9 mouse cellular contexts compared by ENCODE assay signal in the genomic region with DNA sequence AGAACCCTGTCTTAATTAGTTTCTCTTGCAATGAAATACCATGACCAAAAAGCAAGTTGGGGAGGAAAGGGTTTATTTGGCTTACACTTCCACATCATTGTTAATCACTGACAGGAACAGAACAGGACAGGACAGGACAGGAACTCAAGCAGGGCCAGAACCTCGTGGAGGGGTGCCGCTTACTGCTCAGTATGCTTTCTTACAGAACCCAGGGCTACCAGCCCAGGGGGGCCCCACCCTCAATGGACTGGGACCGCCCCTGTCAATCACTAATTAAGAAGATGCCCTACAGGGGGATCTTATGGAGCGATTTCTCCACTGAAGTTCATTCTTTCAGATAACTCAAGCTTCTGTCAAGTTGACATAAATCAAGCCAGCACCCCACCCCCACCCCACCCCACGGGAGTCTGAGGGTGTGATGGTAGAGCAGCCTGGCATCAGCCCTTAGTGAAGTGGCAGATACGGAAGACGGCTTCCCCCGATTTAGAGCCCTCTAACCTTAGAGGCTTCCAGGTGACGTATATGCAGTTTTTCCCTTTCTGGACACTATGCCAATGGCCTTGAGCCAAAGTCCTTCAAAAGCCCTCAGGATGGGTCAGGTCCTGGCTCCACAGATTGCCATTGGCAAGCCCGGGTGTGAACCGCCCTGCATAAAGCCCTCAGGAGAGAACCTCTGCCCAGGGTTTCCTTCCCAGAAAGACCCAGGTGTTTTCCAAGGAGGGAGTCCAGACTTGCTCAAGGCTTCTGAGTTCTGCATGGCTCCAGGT. TPM values are rescaled to one million over a fixed set of nuclear protein-coding genes. Genes with fewer than 3 reads are reported as not detected.
DNase-seq lines count a peak whose midpoint lies in the region; ATAC-seq and TF ChIP-seq lines count a peak whose summit lies in the region.
"Had no signal": no experiment of that assay in that cellular context is flagged by ENCODE, and none has a peak within 500 bp of the region (broad histone marks: within the 10 kb centered on the region; RNA-seq: fewer than 3 reads in every experiment).

No protein-coding gene starts in this region.

- peaks cover 2% of the 10 kb centered on the region; the same call in 1 of the 2 replicates for H3K36me3 ChIP-seq in neural tube, embryonic 11.5 days (ENCODE audit: control insufficient read depth, insufficient read depth, low read length)
- H3K36me3 ChIP-seq in hindbrain, postnatal 0 days (ENCODE audit: insufficient read depth, low read length) = peaks cover 9% of the 10 kb centered on the region; the same call in 1 of the 2 replicates
- peaks cover 12% of the 10 kb centered on the region for H3K36me3 ChIP-seq in liver, embryonic 14.5 days (replicated peaks; ENCODE audit: control insufficient read depth, insufficient read depth, low read depth)
- peaks cover 26% of the 10 kb centered on the region for H3K36me3 ChIP-seq in neural tube, embryonic 15.5 days

- H3K4me3 ChIP-seq in neural tube, embryonic 11.5 days (ENCODE audit: low read depth, low read length) = peak overlapping the region; percentile 71; the same call in 1 of the 2 replicates
- peak overlapping the region; percentile 75 for H3K4me3 ChIP-seq in hindbrain, postnatal 0 days (ENCODE audit: low read length)
- H3K4me3 ChIP-seq in liver, embryonic 14.5 days (ENCODE audit: insufficient read depth in 1 of 2, low read depth in 2 of 2, low read length in 2 of 2) = no peak overlapping the region; a peak in 1 of 4 replicates
- peak overlapping the region; percentile 82 for H3K4me3 ChIP-seq in neural tube, embryonic 15.5 days (replicated peaks)

- H3K27ac ChIP-seq in neural tube, embryonic 11.5 days (ENCODE audit: low read depth, low read length) = peak overlapping the region; percentile 100
- peak overlapping the region; percentile 99 for H3K27ac ChIP-seq in hindbrain, postnatal 0 days
- H3K27ac ChIP-seq in liver, embryonic 14.5 days = no peak overlapping the region
- H3K27ac ChIP-seq in neural tube, embryonic 15.5 days (replicated peaks) = peak overlapping the region; percentile 97

- WGBS in neural tube, embryonic 11.5 days = 18% methylated on average over 11 of the region's 11 CpGs
- WGBS in hindbrain, postnatal 0 days = 18% methylated on average over 11 of the region's 11 CpGs
- 30% methylated on average over 11 of the region's 11 CpGs for WGBS in liver, embryonic 14.5 days (ENCODE audit: insufficient replicate concordance)
- WGBS in neural tube, embryonic 15.5 days = 9% methylated on average over 11 of the region's 11 CpGs

- peak overlapping the region; percentile 92 for H3K4me2 ChIP-seq in neural tube, embryonic 11.5 days (ENCODE audit: low read depth)
- peak overlapping the region; percentile 70 for H3K4me2 ChIP-seq in hindbrain, postnatal 0 days (ENCODE audit: low read depth, low read length)
- H3K4me2 ChIP-seq in liver, embryonic 14.5 days (ENCODE audit: low read depth) = peak overlapping the region; percentile 58
- peak overlapping the region; percentile 71 for H3K4me2 ChIP-seq in neural tube, embryonic 15.5 days

- TF ChIP-seq EP300 in liver, embryonic 14.5 days (IDR thresholded peaks at IDR 0.05; ENCODE audit: low read depth) = no peak

- H3K4me1 ChIP-seq in neural tube, embryonic 11.5 days (ENCODE audit: control insufficient read depth, insufficient read depth, low read length) = peaks cover 30% of the 10 kb centered on the region
- peaks cover 14% of the 10 kb centered on the region; the same call in 1 of the 2 replicates for H3K4me1 ChIP-seq in hindbrain, postnatal 0 days (ENCODE audit: insufficient read depth, low read length)
- H3K4me1 ChIP-seq in liver, embryonic 14.5 days (replicated peaks; ENCODE audit: control insufficient read depth in 2 of 2, insufficient read depth in 2 of 2, low read length in 1 of 2) = peaks cover 0 to 14% of the 10 kb centered on the region in 2 experiments; a peak in 2 of 4 replicates
- H3K4me1 ChIP-seq in neural tube, embryonic 15.5 days = peaks cover 45% of the 10 kb centered on the region

- DNase-seq in neural tube, embryonic 11.5 days (ENCODE audit: low spot score) = no peak
- DNase-seq in neural tube, embryonic 10.5 days (ENCODE audit: extremely low spot score, low spot score) = no peak
- DNase-seq in hindbrain, postnatal 0 days (ENCODE audit: low spot score) = peak; percentile 47
- no peak for DNase-seq in liver, embryonic 14.5 days (ENCODE audit: low read depth in 3 of 3, low spot score in 3 of 3)
- no peak for DNase-seq in spleen, postnatal 10 days (ENCODE audit: low spot score in 2 of 2)
- DNase-seq in left cerebral cortex, adult 8-10 months (ENCODE audit: low spot score in 2 of 2) = no peak
- no peak for DNase-seq in thymus, postnatal 14 days

- peak overlapping the region; percentile 96 for H3K9ac ChIP-seq in neural tube, embryonic 11.5 days (ENCODE audit: low read length)
- H3K9ac ChIP-seq in hindbrain, postnatal 0 days (replicated peaks; ENCODE audit: low read length) = no peak overlapping the region
- H3K9ac ChIP-seq in liver, embryonic 14.5 days (replicated peaks) = no peak overlapping the region
- peak overlapping the region; percentile 79 for H3K9ac ChIP-seq in neural tube, embryonic 15.5 days (replicated peaks)

- TF ChIP-seq CTCF in hindbrain, postnatal 0 days (IDR thresholded peaks at IDR 0.05; ENCODE audit: low read depth) = no peak
- TF ChIP-seq CTCF in liver, embryonic 14.5 days (IDR thresholded peaks at IDR 0.05; ENCODE audit: low read depth) = no peak

- no peaks in the 10 kb centered on the region for H3K9me3 ChIP-seq in neural tube, embryonic 11.5 days (ENCODE audit: control insufficient read depth, low read length)
- H3K9me3 ChIP-seq in hindbrain, postnatal 0 days (ENCODE audit: low read length) = no peaks in the 10 kb centered on the region
- no peaks in the 10 kb centered on the region for H3K9me3 ChIP-seq in liver, embryonic 14.5 days (ENCODE audit: control insufficient read depth, low read length)
- H3K9me3 ChIP-seq in neural tube, embryonic 15.5 days (replicated peaks) = no peaks in the 10 kb centered on the region

- no peaks in the 10 kb centered on the region for H3K27me3 ChIP-seq in neural tube, embryonic 11.5 days (ENCODE audit: control insufficient read depth, insufficient read depth, low read length)
- no peaks in the 10 kb centered on the region for H3K27me3 ChIP-seq in hindbrain, postnatal 0 days (ENCODE audit: insufficient read depth, low read length)
- peaks cover 30% of the 10 kb centered on the region for H3K27me3 ChIP-seq in liver, embryonic 14.5 days (ENCODE audit: control insufficient read depth, insufficient read depth, low read length)
- H3K27me3 ChIP-seq in neural tube, embryonic 15.5 days (replicated peaks) = no peaks in the 10 kb centered on the region

- ATAC-seq in neural tube, embryonic 11.5 days (ENCODE audit: insufficient read depth, low FRiP score, low TSS enrichment) = no peak
- ATAC-seq in hindbrain, postnatal 0 days = no peak
- ATAC-seq in liver, embryonic 14.5 days (ENCODE audit: insufficient read depth) = no peak
- ATAC-seq in neural tube, embryonic 15.5 days (ENCODE audit: low FRiP score) = no peak

RNA-seq across cellular contexts. Expression of a gene that starts 1.2 kb away (rescaled TPM):
- polyA plus RNA-seq in neural tube, embryonic 11.5 days (2014; fragmentation: Nextera tagmentation; extraction: Ambion mirVana) = 18.3 and 19.1 TPM in 2 replicates
- total RNA-seq in hindbrain, postnatal 0 days (2014; rRNA removed) = 82.3 and 84.4 TPM in 2 replicates
- polyA plus RNA-seq in hindbrain, postnatal 0 days (2015; fragmentation: Nextera tagmentation; extraction: Ambion mirVana) = 8.7 and 11.2 TPM in 2 replicates
- polyA plus RNA-seq in liver, embryonic 14.5 days (2012; rRNA removed) = 4.3 and 4.7 TPM in 2 replicates
- 2.8 and 2.9 TPM in 2 replicates for polyA plus RNA-seq in liver, embryonic 14.5 days (2014; fragmentation: Nextera tagmentation; extraction: Ambion mirVana)
- 11.6 and 13.7 TPM in 2 replicates for polyA plus RNA-seq in neural tube, embryonic 15.5 days (2015; fragmentation: Nextera tagmentation; extraction: Ambion mirVana)
- total RNA-seq in left cerebral cortex, adult 8-10 months (2022) = 10 to 100 TPM; 65.5 to 74.0 (median 67.1) TPM
- total RNA-seq: MEL had no signal

RNA-seq across cellular contexts. Expression of a gene that starts 11.6 kb away (rescaled TPM):
- polyA plus RNA-seq in neural tube, embryonic 11.5 days (2014; fragmentation: Nextera tagmentation; extraction: Ambion mirVana) = 719 and 756 TPM in 2 replicates
- 56.2 and 73.8 TPM in 2 replicates for total RNA-seq in hindbrain, postnatal 0 days (2014; rRNA removed)
- 764 and 779 TPM in 2 replicates for polyA plus RNA-seq in hindbrain, postnatal 0 days (2015; fragmentation: Nextera tagmentation; extraction: Ambion mirVana)
- 37.4 and 92.4 TPM in 2 replicates for polyA plus RNA-seq in liver, embryonic 14.5 days (2012; rRNA removed)
- 470 and 504 TPM in 2 replicates for polyA plus RNA-seq in liver, embryonic 14.5 days (2014; fragmentation: Nextera tagmentation; extraction: Ambion mirVana)
- 678 and 752 TPM in 2 replicates for polyA plus RNA-seq in neural tube, embryonic 15.5 days (2015; fragmentation: Nextera tagmentation; extraction: Ambion mirVana)
- 100 to 1,000 TPM; 291 to 329 (median 323) TPM for total RNA-seq in left cerebral cortex, adult 8-10 months (2022)

RNA-seq across cellular contexts. Expression of a gene that starts 11.7 kb away (rescaled TPM):
- polyA plus RNA-seq in neural tube, embryonic 11.5 days (2014; fragmentation: Nextera tagmentation; extraction: Ambion mirVana) = 13.4 and 15.1 TPM in 2 replicates
- total RNA-seq in hindbrain, postnatal 0 days (2014; rRNA removed) = 7.8 and 8.4 TPM in 2 replicates
- 5.1 and 6.7 TPM in 2 replicates for polyA plus RNA-seq in hindbrain, postnatal 0 days (2015; fragmentation: Nextera tagmentation; extraction: Ambion mirVana)
- 5.4 and 7.1 TPM in 2 replicates for polyA plus RNA-seq in liver, embryonic 14.5 days (2012; rRNA removed)
- 12.1 and 14.9 TPM in 2 replicates for polyA plus RNA-seq in liver, embryonic 14.5 days (2014; fragmentation: Nextera tagmentation; extraction: Ambion mirVana)
- 12.2 and 13.7 TPM in 2 replicates for polyA plus RNA-seq in neural tube, embryonic 15.5 days (2015; fragmentation: Nextera tagmentation; extraction: Ambion mirVana)
- total RNA-seq in left cerebral cortex, adult 8-10 months (2022) = 1 to 10 TPM; 6.8 to 8.0 (median 7.7) TPM

RNA-seq across cellular contexts. Expression of a gene that starts 20.0 kb away (rescaled TPM):
- 25.3 and 26.4 TPM in 2 replicates for polyA plus RNA-seq in neural tube, embryonic 11.5 days (2014; fragmentation: Nextera tagmentation; extraction: Ambion mirVana)
- 39.5 and 52.3 TPM in 2 replicates for total RNA-seq in hindbrain, postnatal 0 days (2014; rRNA removed)
- 30.6 and 32.2 TPM in 2 replicates for polyA plus RNA-seq in hindbrain, postnatal 0 days (2015; fragmentation: Nextera tagmentation; extraction: Ambion mirVana)
- polyA plus RNA-seq in liver, embryonic 14.5 days (2012; rRNA removed) = 5.3 and 6.5 TPM in 2 replicates
- 9.0 TPM in 2 replicates for polyA plus RNA-seq in liver, embryonic 14.5 days (2014; fragmentation: Nextera tagmentation; extraction: Ambion mirVana)
- polyA plus RNA-seq in neural tube, embryonic 15.5 days (2015; fragmentation: Nextera tagmentation; extraction: Ambion mirVana) = 32.8 TPM in 2 replicates
- total RNA-seq in left cerebral cortex, adult 8-10 months (2022) = 10 to 100 TPM; 24.7 to 31.7 (median 27.3) TPM

RNA-seq across cellular contexts. Expression of a gene that starts 34.4 kb away (rescaled TPM):
- 6.9 and 7.8 TPM in 2 replicates for polyA plus RNA-seq in neural tube, embryonic 11.5 days (2014; fragmentation: Nextera tagmentation; extraction: Ambion mirVana)
- total RNA-seq in hindbrain, postnatal 0 days (2014; rRNA removed) = 20.1 and 32.6 TPM in 2 replicates
- polyA plus RNA-seq in hindbrain, postnatal 0 days (2015; fragmentation: Nextera tagmentation; extraction: Ambion mirVana) = 14.3 and 14.4 TPM in 2 replicates
- 12.0 and 14.1 TPM in 2 replicates for polyA plus RNA-seq in liver, embryonic 14.5 days (2012; rRNA removed)
- polyA plus RNA-seq in liver, embryonic 14.5 days (2014; fragmentation: Nextera tagmentation; extraction: Ambion mirVana) = 5.0 and 6.1 TPM in 2 replicates
- 13.9 and 15.6 TPM in 2 replicates for polyA plus RNA-seq in neural tube, embryonic 15.5 days (2015; fragmentation: Nextera tagmentation; extraction: Ambion mirVana)
- 10 to 100 TPM; 11.8 to 17.1 (median 14.0) TPM for total RNA-seq in left cerebral cortex, adult 8-10 months (2022)

Comparison
In these comparisons a context has a peak if more than half of its experiments do, and no peak if none do; other contexts are left out.
1. H3K4me3 ChIP-seq: peak in neural tube, embryonic 11.5 days (single experiment), hindbrain, postnatal 0 days (single experiment) and neural tube, embryonic 15.5 days (single experiment); none in liver, embryonic 14.5 days (0 of 2).
2. H3K9ac ChIP-seq: peak in neural tube, embryonic 11.5 days (single experiment) and neural tube, embryonic 15.5 days (single experiment); none in hindbrain, postnatal 0 days (single experiment) and liver, embryonic 14.5 days (single experiment).
3. Peak in every context shown above with its lines, with median percentiles within 50 percentile points of each other: H3K4me2 ChIP-seq.